ENCODE assay signal across 8 mouse cellular contexts in the genomic region with DNA sequence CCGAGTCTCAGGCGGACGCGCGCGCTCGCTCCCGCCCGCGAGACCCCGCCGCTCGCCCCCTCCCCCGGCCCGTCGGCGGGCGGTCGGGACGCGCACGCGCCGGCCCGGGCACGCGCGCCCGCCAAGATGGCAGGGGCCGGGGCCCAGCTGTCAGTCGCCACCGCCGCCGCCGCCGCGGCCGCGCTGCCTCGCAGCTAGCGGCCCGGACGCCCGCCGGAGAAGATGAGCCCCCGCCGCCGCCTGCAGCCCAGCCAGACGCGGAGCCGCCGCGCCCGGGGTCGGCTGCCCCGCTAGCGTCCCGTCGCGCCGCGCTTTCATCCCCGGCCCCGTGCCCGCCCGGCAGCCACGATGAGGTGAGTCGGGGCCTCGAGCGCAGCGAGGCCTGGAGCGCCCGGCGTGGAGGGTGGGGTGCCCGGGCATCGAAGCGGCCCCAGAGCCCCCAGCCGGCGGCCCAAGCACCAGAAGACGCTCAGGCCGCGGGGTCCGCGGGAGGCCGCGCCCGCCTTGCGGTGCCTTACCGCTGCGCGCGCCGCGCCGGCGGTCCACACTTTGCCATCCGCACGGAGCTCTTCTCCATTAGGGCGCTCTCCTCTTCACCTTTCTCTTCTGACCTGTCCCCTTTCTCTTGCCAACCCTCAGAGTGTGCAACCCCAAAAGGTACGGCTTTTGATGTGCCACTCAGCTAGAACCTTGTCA. TPM values are rescaled to one million over a fixed set of nuclear protein-coding genes. Genes with fewer than 3 reads are reported as not detected.
DNase-seq lines count a peak whose midpoint lies in the region; ATAC-seq and TF ChIP-seq lines count a peak whose summit lies in the region.

No protein-coding gene starts in this region.

- H3K9me3 ChIP-seq in kidney, embryonic 14.5 days (ENCODE audit: control insufficient read depth, low read length): no peaks in the 10 kb centered on the region
- no peaks in the 10 kb centered on the region for H3K9me3 ChIP-seq in ES-E14 (ENCODE audit: control insufficient read depth, insufficient read depth, low read depth, low read length)
- no peaks in the 10 kb centered on the region for H3K9me3 ChIP-seq in heart, postnatal 0 days (replicated peaks; ENCODE audit: control insufficient read depth, low read length)
- H3K9me3 ChIP-seq in liver, embryonic 12.5 days (replicated peaks): no peaks in the 10 kb centered on the region

- ATAC-seq in kidney, embryonic 14.5 days (ENCODE audit: low FRiP score, low TSS enrichment): peak; percentile 56
- ATAC-seq in heart, postnatal 0 days (ENCODE audit: insufficient read depth, low read depth): peak; percentile 76
- ATAC-seq in liver, embryonic 12.5 days: peak; percentile 64
- ATAC-seq in megakaryocyte progenitor cell, adult 5-6 weeks (replicated peaks; ENCODE audit: poor library complexity): no peak

- no peaks in the 10 kb centered on the region for H3K27me3 ChIP-seq in kidney, embryonic 14.5 days (ENCODE audit: control insufficient read depth, insufficient read depth, low read length)
- no peaks in the 10 kb centered on the region for H3K27me3 ChIP-seq in heart, postnatal 0 days (ENCODE audit: control insufficient read depth, insufficient read depth, low read length)
- peaks cover 56% of the 10 kb centered on the region for H3K27me3 ChIP-seq in liver, embryonic 12.5 days (replicated peaks)
- peaks cover 8% of the 10 kb centered on the region; the same call in 1 of the 2 replicates for H3K27me3 ChIP-seq in splenic B cell, adult 2 months (ENCODE audit: control insufficient read depth, insufficient read depth, low read length, poor library complexity, severe bottlenecking)

- TF ChIP-seq CTCF in heart, postnatal 0 days (IDR thresholded peaks at IDR 0.05; ENCODE audit: low read depth): no peak

- no peak for TF ChIP-seq EP300 in heart, postnatal 0 days (IDR thresholded peaks at IDR 0.05; ENCODE audit: low read depth)

- H3K27ac ChIP-seq in kidney, embryonic 14.5 days (ENCODE audit: low read depth, low read length): peak overlapping the region; percentile 69
- no peak overlapping the region for H3K27ac ChIP-seq in ES-E14 (ENCODE audit: insufficient read depth, low read depth, low read length, poor library complexity, severe bottlenecking)
- H3K27ac ChIP-seq in heart, postnatal 0 days (ENCODE audit: low read depth): peak overlapping the region; percentile 79
- peak overlapping the region; percentile 36; the same call in 1 of the 2 replicates for H3K27ac ChIP-seq in liver, embryonic 12.5 days

- H3K36me3 ChIP-seq in kidney, embryonic 14.5 days (ENCODE audit: control insufficient read depth, insufficient read depth, low read length): no peaks in the 10 kb centered on the region
- H3K36me3 ChIP-seq in ES-E14 (ENCODE audit: control insufficient read depth, insufficient read depth, low read length, poor library complexity, severe bottlenecking): no peaks in the 10 kb centered on the region
- no peaks in the 10 kb centered on the region for H3K36me3 ChIP-seq in heart, postnatal 0 days (replicated peaks; ENCODE audit: control insufficient read depth, insufficient read depth, low read length)
- no peaks in the 10 kb centered on the region for H3K36me3 ChIP-seq in liver, embryonic 12.5 days
- no peaks in the 10 kb centered on the region for H3K36me3 ChIP-seq in splenic B cell, adult 2 months (ENCODE audit: control insufficient read depth, insufficient read depth, low read length, poor library complexity, severe bottlenecking)

- peak overlapping the region; percentile 98 for H3K4me3 ChIP-seq in kidney, embryonic 14.5 days (ENCODE audit: low read length)
- peak overlapping the region; percentile 73 to 96 for H3K4me3 ChIP-seq in ES-E14 (ENCODE audit: insufficient read depth in 1 of 2, low read depth in 1 of 2, low read length in 2 of 2, poor library complexity in 1 of 2, severe bottlenecking in 1 of 2)
- H3K4me3 ChIP-seq in heart, postnatal 0 days (ENCODE audit: low read depth, low read length): peak overlapping the region; percentile 93
- peak overlapping the region; percentile 71 for H3K4me3 ChIP-seq in liver, embryonic 12.5 days

- H3K4me2 ChIP-seq in kidney, embryonic 14.5 days (replicated peaks; ENCODE audit: low read depth, low read length): peak overlapping the region; percentile 83
- peak overlapping the region; percentile 92 for H3K4me2 ChIP-seq in heart, postnatal 0 days (ENCODE audit: low read depth, low read length)
- H3K4me2 ChIP-seq in liver, embryonic 12.5 days: peak overlapping the region; percentile 90

- in situ Hi-C loops in ES-E14 (cut with MboI; ENCODE audit: low sequenced_read_pairs in 2 of 2, unreplicated experiment in 2 of 2): no loop called here

- DNase-seq in kidney, postnatal 25 days: no peak
- no peak for DNase-seq in ES-E14 (ENCODE audit: low read depth, low spot score)
- peak; percentile 40 for DNase-seq in cerebellum, adult 9-10 months
- DNase-seq in heart, postnatal 0 days (ENCODE audit: low spot score): no peak
- peak; percentile 3 for DNase-seq in splenic B cell, adult 2 months (ENCODE audit: low read depth, low spot score)

- H3K9ac ChIP-seq in kidney, embryonic 14.5 days (ENCODE audit: low read depth, low read length): peak overlapping the region; percentile 97
- H3K9ac ChIP-seq in ES-E14 (ENCODE audit: insufficient read depth, low read depth, low read length, poor library complexity, severe bottlenecking): peak overlapping the region; percentile 91
- peak overlapping the region; percentile 87 for H3K9ac ChIP-seq in heart, postnatal 0 days (replicated peaks; ENCODE audit: low read depth, low read length)
- peak overlapping the region; percentile 69 for H3K9ac ChIP-seq in liver, embryonic 12.5 days

- peaks cover 33% of the 10 kb centered on the region for H3K4me1 ChIP-seq in kidney, embryonic 14.5 days (ENCODE audit: control insufficient read depth, insufficient read depth, low read length)
- H3K4me1 ChIP-seq in ES-E14 (ENCODE audit: control insufficient read depth in 2 of 2, insufficient read depth in 2 of 2, low read length in 2 of 2, poor library complexity in 1 of 2): peaks cover 3 to 15% of the 10 kb centered on the region in 2 experiments; a peak in 3 of 4 replicates
- H3K4me1 ChIP-seq in heart, postnatal 0 days (ENCODE audit: control insufficient read depth, insufficient read depth): peaks cover 14% of the 10 kb centered on the region
- peaks cover 39% of the 10 kb centered on the region; the same call in 1 of the 2 replicates for H3K4me1 ChIP-seq in liver, embryonic 12.5 days

- under 1% methylated on average over 81 of the region's 100 CpGs for WGBS in kidney, embryonic 14.5 days
- WGBS in heart, postnatal 0 days: under 1% methylated on average over 74 of the region's 100 CpGs
- WGBS in liver, embryonic 12.5 days (ENCODE audit: insufficient replicate concordance): under 1% methylated on average over 56 of the region's 100 CpGs

TF ChIP-seq in ES-E14, 5 proteins besides CTCF, POLR2A, EP300 and RAD21:
- no peak for TF ChIP-seq CHD2 (IDR thresholded peaks at IDR 0.05; ENCODE audit: low read depth, low read length)
- TF ChIP-seq MAFK (IDR thresholded peaks at IDR 0.05; ENCODE audit: insufficient read depth, low read depth, low read length): no peak
- TF ChIP-seq ZNF384 (IDR thresholded peaks at IDR 0.05; ENCODE audit: low read depth, low read length): no peak
- TF ChIP-seq ZC3H11A (IDR thresholded peaks at IDR 0.05; ENCODE audit: borderline replicate concordance, low read depth, low read length): no peak
- no peak for TF ChIP-seq HCFC1 (IDR thresholded peaks at IDR 0.05; ENCODE audit: borderline replicate concordance, insufficient read depth, low read length)
TF ChIP-seq in ES-E14: peak in this region for 0.

RNA-seq across cellular contexts. Expression of gene Evl, which starts 0.5 kb away (rescaled TPM):
- 73.7 and 91.5 TPM in 2 replicates for polyA plus RNA-seq in kidney, embryonic 14.5 days (2014; fragmentation: Nextera tagmentation; extraction: Ambion mirVana)
- total RNA-seq in ES-E14 (2012; rRNA removed): 27.2 and 36.4 TPM in 2 replicates
- total RNA-seq in heart, postnatal 0 days (2014; rRNA removed; ENCODE audit: low replicate concordance): 39.5 and 54.2 TPM in 2 replicates
- 22.4 and 26.6 TPM in 2 replicates for polyA plus RNA-seq in heart, postnatal 0 days (2015; fragmentation: Nextera tagmentation; extraction: Ambion mirVana)
- 12.9 and 14.7 TPM in 2 replicates for polyA plus RNA-seq in liver, embryonic 12.5 days (2016; fragmentation: Nextera tagmentation; extraction: Ambion mirVana)
- 38.1 and 45.9 TPM in 2 replicates for total RNA-seq in megakaryocyte progenitor cell, adult 5-6 weeks (2015)
- total RNA-seq in megakaryocyte progenitor cell, adult 5-6 weeks (2017): 17.0 and 38.9 TPM in 2 replicates

Comparison
In these comparisons a context has a peak if more than half of its experiments do, and no peak if none do; other contexts are left out.
1. DNase-seq: peak in cerebellum, adult 9-10 months (single experiment) and splenic B cell, adult 2 months (single experiment); none in kidney, postnatal 25 days (0 of 2), ES-E14 (single experiment) and heart, postnatal 0 days (single experiment).
2. Peak in every context shown above with its lines, with median percentiles within 50 percentile points of each other: H3K4me2 ChIP-seq, H3K4me3 ChIP-seq and H3K9ac ChIP-seq.